Mouse (Mus musculus) neural tube, embryonic 11.5 days (tissue): ENCODE data around the gene Lsp1. TPM values are rescaled to one million over a fixed set of nuclear protein-coding genes. Genes with fewer than 3 reads are reported as not detected.

ENCODE experiments used
- ATAC-seq: fragments of 200-750 bp; cut with Nextera tagmentation; 2 replicates; pipeline ENCODE4 v1.8.0; 2017; ENCODE audit warnings: moderate number of reproducible peaks, mild to moderate bottlenecking, moderate TSS enrichment, moderate library complexity; ENCODE audit not compliant: insufficient read depth, low FRiP score, low TSS enrichment
- DNase-seq: peaks from one replicate; pipeline ENCODE4 v3.0.0-alpha.2; 2015; ENCODE audit warnings: low spot score
- H3K27ac ChIP-seq: fragments of 300-500 bp; sonication (generic); 2 replicates; pipeline ENCODE4 v1.5.1; 2014; ENCODE audit warnings: low read depth, mild to moderate bottlenecking, low read length
- H3K27me3 ChIP-seq: fragments of 300-500 bp; sonication (generic); 2 replicates; pipeline ENCODE4 v1.6.1; 2014; ENCODE audit warnings: mild to moderate bottlenecking, low read length, mixed read lengths; ENCODE audit not compliant: control insufficient read depth, insufficient read depth
- H3K36me3 ChIP-seq: fragments of 300-500 bp; sonication (generic); 2 replicates; pipeline ENCODE4 v1.6.1; 2014; ENCODE audit warnings: mild to moderate bottlenecking, low read length, moderate library complexity, mixed read lengths; ENCODE audit not compliant: control insufficient read depth, insufficient read depth
- H3K4me1 ChIP-seq: fragments of 300-500 bp; sonication (generic); 2 replicates; pipeline ENCODE4 v1.6.1; 2014; ENCODE audit warnings: low read length, mixed read lengths; ENCODE audit not compliant: control insufficient read depth, insufficient read depth
- H3K4me2 ChIP-seq: fragments of 300-500 bp; sonication (generic); 2 replicates; pipeline ENCODE4 v1.6.1; 2014; ENCODE audit warnings: low read depth, mild to moderate bottlenecking, moderate library complexity
- H3K4me3 ChIP-seq: fragments of 300-500 bp; sonication (generic); 2 replicates; pipeline ENCODE4 v1.5.1; 2014; ENCODE audit warnings: low read depth, low read length
- H3K9ac ChIP-seq: fragments of 300-500 bp; sonication (generic); 2 replicates; pipeline ENCODE4 v1.6.1; 2014; ENCODE audit warnings: mild to moderate bottlenecking, low read length
- H3K9me3 ChIP-seq: fragments of 300-500 bp; sonication (generic); 2 replicates; pipeline ENCODE4 v1.6.1; 2016; ENCODE audit warnings: low read length; ENCODE audit not compliant: control insufficient read depth
- WGBS: fragments of 180-500 bp; shearing (Covaris S2); extraction: QIAGEN DNeasy Blood & Tissue Kit; methylation state at CpG from one replicate; pipeline ENCODE4 v1.1.7; 2014; 5-methylcytosine and 5-hydroxymethylcytosine counted together
- polyA plus RNA-seq: library from polyadenylated mRNA; unstranded; fragments of >200 nt; fragmentation: Nextera tagmentation; extraction: Ambion mirVana; gene quantifications from 2 replicates; pipeline ENCODE4 v1.2.1, GENCODE M21; 2014

Lsp1 gene
- 15.1 and 21.0 TPM in 2 replicates for polyA plus RNA-seq

DNA sequence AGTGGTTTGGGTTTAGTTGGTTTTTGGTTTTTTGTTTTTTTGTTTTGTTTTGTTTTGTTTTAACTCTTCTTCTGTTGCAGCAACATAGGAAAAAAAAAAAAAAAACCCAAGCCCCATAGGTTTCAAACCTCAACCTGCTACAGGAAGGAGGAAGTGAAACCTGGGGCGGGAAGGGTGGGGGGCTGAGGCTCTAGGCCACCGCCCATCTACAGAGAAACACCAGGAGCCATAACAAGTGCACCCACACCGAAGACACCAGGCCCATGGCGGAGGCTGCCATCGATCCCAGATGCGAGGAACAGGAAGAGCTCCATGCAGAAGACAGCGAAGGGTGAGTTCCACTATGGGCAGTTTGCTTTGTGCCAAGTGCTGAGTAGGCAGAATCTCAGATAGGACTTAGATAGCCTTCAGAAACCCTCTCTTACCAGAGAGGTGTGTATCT, at the start of gene Lsp1:
Gene Lsp1, plus strand, starts transcription at position 174 of the 442 bp plus-strand sequence.
- Histone ChIP-seq H3K27me3 (no peaks in the 10 kb centered on the region), H3K9ac (no peak within 1 kb of the TSS), H3K4me1 (peaks cover 11% of the 10 kb centered on the region), H3K4me2 (no peak within 1 kb of the TSS), H3K4me3 (no peak within 1 kb of the TSS), H3K36me3 (no peaks in the 10 kb centered on the region), H3K27ac (no peak within 1 kb of the TSS), H3K9me3 (no peaks in the 10 kb centered on the region)
- no peak for DNase-seq
- ATAC-seq: no peak
- 89% methylated on average over 7 of the region's 7 CpGs for WGBS

DNA sequence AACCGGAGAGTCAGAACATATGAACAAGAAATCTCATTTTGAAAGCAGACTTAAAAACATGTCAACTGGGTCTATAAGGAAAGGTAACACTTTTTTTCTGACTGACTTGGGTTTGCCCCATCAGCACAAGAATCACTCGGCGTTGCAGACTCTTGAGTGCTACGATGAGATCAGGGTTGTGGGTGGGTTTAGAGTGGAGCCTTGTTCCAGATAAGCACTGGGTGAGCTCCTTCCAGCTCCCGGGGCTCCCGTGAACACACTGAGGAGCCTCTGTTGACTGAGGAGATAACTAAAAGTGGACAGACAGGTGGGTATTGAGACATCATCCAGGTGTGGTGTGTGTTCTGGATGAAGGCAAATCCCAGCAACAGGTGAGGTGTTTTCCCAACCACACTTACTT, 47.3 kb upstream of the Lsp1 start:
- Histone ChIP-seq H3K36me3 (no peaks in the 10 kb centered on the region), H3K4me2 (no peak overlapping the region), H3K27ac (no peak overlapping the region), H3K4me1 (no peaks in the 10 kb centered on the region), H3K9ac (no peak overlapping the region), H3K9me3 (no peaks in the 10 kb centered on the region), H3K4me3 (no peak overlapping the region), H3K27me3 (no peaks in the 10 kb centered on the region)
- WGBS: 95% methylated on average over 6 of the region's 6 CpGs
- ATAC-seq (no peak), DNase-seq (no peak)

DNA sequence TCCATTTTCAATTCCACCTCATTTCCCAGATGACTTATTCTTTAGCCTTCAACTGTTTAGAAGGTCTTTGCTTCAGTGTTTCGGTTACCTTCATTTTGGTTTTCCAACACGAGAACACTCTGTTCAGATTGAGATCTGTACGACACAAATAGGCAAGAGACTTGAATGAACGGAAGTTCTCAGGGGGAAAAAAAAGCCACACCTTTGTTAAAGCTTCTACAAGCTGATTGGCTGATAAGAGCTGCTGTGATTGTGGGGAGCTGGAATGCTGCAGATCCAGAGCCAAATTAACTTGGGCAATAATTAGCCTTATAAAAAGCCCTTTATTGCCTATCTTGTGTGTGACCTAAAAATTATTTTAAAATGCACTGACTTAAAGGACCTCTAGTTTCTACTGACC, 45.3 kb upstream of the Lsp1 start:
- H3K9me3 ChIP-seq: no peaks in the 10 kb centered on the region
- ATAC-seq: no peak
- DNase-seq: no peak
- H3K4me3 ChIP-seq: no peak overlapping the region
- no peak overlapping the region for H3K9ac ChIP-seq
- no peaks in the 10 kb centered on the region for H3K4me1 ChIP-seq
- H3K36me3 ChIP-seq: no peaks in the 10 kb centered on the region
- H3K27me3 ChIP-seq: no peaks in the 10 kb centered on the region
- no peak overlapping the region for H3K4me2 ChIP-seq
- 80% methylated on average over 4 of the region's 4 CpGs for WGBS
- H3K27ac ChIP-seq: no peak overlapping the region

DNA sequence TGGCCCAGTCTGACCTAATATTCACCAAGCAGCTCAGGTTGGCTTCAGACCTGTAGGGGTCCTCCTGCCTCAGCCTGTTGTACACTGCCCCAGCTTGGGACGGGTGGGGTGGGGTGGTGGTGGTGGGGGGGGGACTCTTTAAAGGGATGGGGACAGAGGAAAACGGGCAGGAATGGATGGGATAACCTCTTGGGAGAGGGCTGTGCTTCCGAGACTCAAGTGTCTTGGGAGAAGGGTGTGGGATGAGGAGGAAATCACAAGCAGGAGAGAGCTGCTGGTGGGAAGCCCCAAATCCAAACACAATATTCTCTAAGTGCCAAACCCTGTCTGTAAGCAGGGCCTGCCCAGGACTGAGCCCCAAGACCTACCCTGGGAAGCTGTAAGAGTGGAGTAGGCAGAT, 44.4 kb upstream of the Lsp1 start:
- 65% methylated on average over 3 of the region's 3 CpGs for WGBS
- DNase-seq (no peak), ATAC-seq (no peak)
- no peak overlapping the region for H3K4me2 ChIP-seq
- H3K27me3 ChIP-seq: no peaks in the 10 kb centered on the region
- no peaks in the 10 kb centered on the region for H3K36me3 ChIP-seq
- H3K4me3 ChIP-seq: no peak overlapping the region
- no peaks in the 10 kb centered on the region for H3K9me3 ChIP-seq
- H3K27ac ChIP-seq: no peak overlapping the region
- H3K4me1 ChIP-seq: no peaks in the 10 kb centered on the region
- no peak overlapping the region for H3K9ac ChIP-seq

GRCm38 (mm10) chr7:142418027-142418426, 42.6 kb upstream of the Lsp1 start:
- DNase-seq: no peak
- H3K4me3 ChIP-seq: no peak overlapping the region
- ATAC-seq: no peak
- H3K36me3 ChIP-seq: no peaks in the 10 kb centered on the region
- H3K27me3 ChIP-seq: no peaks in the 10 kb centered on the region
- no peak overlapping the region for H3K27ac ChIP-seq
- no peak overlapping the region for H3K9ac ChIP-seq
- no peak overlapping the region for H3K4me2 ChIP-seq
- H3K9me3 ChIP-seq: no peaks in the 10 kb centered on the region
- H3K4me1 ChIP-seq: no peaks in the 10 kb centered on the region
- WGBS: 92% methylated on average over 2 of the region's 2 CpGs

DNA sequence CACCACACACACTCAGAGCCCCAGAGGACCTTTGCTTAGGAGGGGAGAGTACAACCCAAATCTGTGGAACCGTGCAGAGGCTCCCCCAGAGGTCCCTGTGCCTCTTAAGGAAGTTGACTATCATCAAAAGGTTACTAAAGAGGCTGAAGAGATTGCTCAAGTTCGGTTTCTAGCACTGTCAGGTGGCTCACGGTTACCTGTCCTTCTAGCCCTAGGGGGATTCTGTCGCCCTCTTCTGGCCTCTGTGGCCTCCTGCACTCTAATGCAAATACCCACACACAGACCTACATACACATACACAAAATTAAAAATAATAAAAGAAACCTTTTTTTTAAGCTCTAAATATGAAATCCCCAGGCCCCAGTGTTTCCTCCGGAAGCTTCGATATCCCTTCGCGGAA, 41.9 kb upstream of the Lsp1 start:
- H3K4me1 ChIP-seq: no peaks in the 10 kb centered on the region
- no peak overlapping the region for H3K9ac ChIP-seq
- no peak overlapping the region for H3K4me3 ChIP-seq
- no peaks in the 10 kb centered on the region for H3K9me3 ChIP-seq
- WGBS: 90% methylated on average over 8 of the region's 8 CpGs
- ATAC-seq (no peak), DNase-seq (no peak)
- H3K27me3 ChIP-seq: no peaks in the 10 kb centered on the region
- no peak overlapping the region for H3K27ac ChIP-seq
- no peaks in the 10 kb centered on the region for H3K36me3 ChIP-seq
- no peak overlapping the region for H3K4me2 ChIP-seq

GRCm38 (mm10) chr7:142419887-142420286, 40.7 kb upstream of the Lsp1 start:
- Histone ChIP-seq H3K9ac (no peak overlapping the region), H3K27ac (no peak overlapping the region), H3K4me3 (no peak overlapping the region), H3K9me3 (no peaks in the 10 kb centered on the region), H3K4me2 (no peak overlapping the region), H3K4me1 (no peaks in the 10 kb centered on the region), H3K27me3 (no peaks in the 10 kb centered on the region), H3K36me3 (no peaks in the 10 kb centered on the region)
- DNase-seq (no peak), ATAC-seq (no peak)
- 83% methylated on average over 5 of the region's 5 CpGs for WGBS

- H3K9me3 ChIP-seq: no peaks in the 10 kb centered on the region
- WGBS: 87% methylated on average over 2 of the region's 2 CpGs
- no peak for ATAC-seq
Observed at GRCm38 (mm10) chr7:142421826-142422225, 38.8 kb upstream of the Lsp1 start.

GRCm38 (mm10) chr7:142425641-142426213, 34.9 kb upstream of the Lsp1 start:
- no peaks in the 10 kb centered on the region for H3K27me3 ChIP-seq
- no peak overlapping the region for H3K9ac ChIP-seq
- no peak for DNase-seq
- H3K36me3 ChIP-seq: no peaks in the 10 kb centered on the region
- no peaks in the 10 kb centered on the region for H3K4me1 ChIP-seq
- WGBS: 58% methylated on average over 11 of the region's 11 CpGs
- no peaks in the 10 kb centered on the region for H3K9me3 ChIP-seq
- no peak for ATAC-seq
- no peak overlapping the region for H3K4me2 ChIP-seq
- H3K27ac ChIP-seq: no peak overlapping the region
- no peak overlapping the region for H3K4me3 ChIP-seq

More at GRCm38 (mm10) chr7:142421826-142422225, 38.8 kb upstream of the Lsp1 start:
- no peak overlapping the region for H3K4me3 ChIP-seq
- no peak for DNase-seq
- no peak overlapping the region for H3K4me2 ChIP-seq
- H3K27me3 ChIP-seq: no peaks in the 10 kb centered on the region
- no peaks in the 10 kb centered on the region for H3K36me3 ChIP-seq
- no peak overlapping the region for H3K27ac ChIP-seq
- H3K9ac ChIP-seq: no peak overlapping the region
- no peaks in the 10 kb centered on the region for H3K4me1 ChIP-seq
